Mouse (Mus musculus): ENCODE measurements around the gene Csrp2. TPM values are rescaled to one million over a fixed set of nuclear protein-coding genes. Genes with fewer than 3 reads are reported as not detected.

Csrp2 gene
- polyA plus RNA-seq (2014; fragmentation: Nextera tagmentation; extraction: Ambion mirVana), result 192 and 199 TPM in 2 replicates

GRCm38 (mm10) chr10:110919531-110920343 lies at the start of gene Csrp2:
Gene Csrp2, plus strand, starts transcription at chr10:110919789.
- peak within 1 kb of the TSS; percentile 97 for H3K27ac ChIP-seq (ENCODE audit: low read length)
- H3K9ac ChIP-seq (replicated peaks; ENCODE audit: low read depth, low read length), result peak within 1 kb of the TSS; percentile 72
- WGBS, result under 1% methylated on average over 61 of the region's 67 CpGs
- peak; percentile 90 for ATAC-seq (ENCODE audit: insufficient number of reproducible peaks, insufficient read depth, low FRiP score, low read depth)
- H3K36me3 ChIP-seq (ENCODE audit: control insufficient read depth, insufficient read depth, low read length), result no peaks in the 10 kb centered on the region
- no peaks in the 10 kb centered on the region for H3K9me3 ChIP-seq (ENCODE audit: control insufficient read depth, low read depth, low read length)
- peak within 1 kb of the TSS; percentile 68 for H3K4me3 ChIP-seq (ENCODE audit: low read depth, low read length)
- peak within 1 kb of the TSS; percentile 76 for H3K4me2 ChIP-seq (replicated peaks; ENCODE audit: low read depth, low read length)
- no peaks in the 10 kb centered on the region for H3K27me3 ChIP-seq (ENCODE audit: control insufficient read depth, insufficient read depth, low read length)
- peaks cover 5% of the 10 kb centered on the region; the same call in 1 of the 2 replicates for H3K4me1 ChIP-seq (ENCODE audit: control insufficient read depth, insufficient read depth, low read length)

DNA sequence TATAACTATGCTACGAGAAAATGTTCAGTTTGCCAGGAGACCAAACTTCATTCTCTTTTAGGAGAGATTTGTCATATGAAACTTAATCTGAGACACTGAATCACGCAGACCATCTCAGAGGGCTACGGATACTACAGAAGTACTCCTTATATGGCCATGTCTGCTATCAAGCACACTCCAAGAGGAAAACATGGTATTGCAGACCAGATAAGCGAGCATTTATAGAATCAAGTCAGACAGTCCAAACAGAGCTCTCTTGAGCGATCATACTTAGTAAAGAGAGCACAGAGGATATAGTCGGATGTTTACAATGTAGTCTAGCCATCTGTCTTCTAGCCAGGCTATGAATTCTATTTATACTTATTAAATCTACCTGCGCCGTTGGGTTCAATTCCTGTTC lies 44.7 kb upstream of the Csrp2 start:
- H3K9me3 ChIP-seq (ENCODE audit: control insufficient read depth, low read depth, low read length), result no peaks in the 10 kb centered on the region
- no peaks in the 10 kb centered on the region for H3K27me3 ChIP-seq (ENCODE audit: control insufficient read depth, insufficient read depth, low read length)
- H3K4me1 ChIP-seq (ENCODE audit: control insufficient read depth, insufficient read depth, low read length), result peaks cover 16% of the 10 kb centered on the region
- H3K4me3 ChIP-seq (ENCODE audit: low read depth, low read length), result no peak overlapping the region
- no peak; the same call in 1 of the 2 replicates for ATAC-seq (ENCODE audit: insufficient number of reproducible peaks, insufficient read depth, low FRiP score, low read depth)
- no peak overlapping the region for H3K27ac ChIP-seq (ENCODE audit: low read length)
- H3K9ac ChIP-seq (replicated peaks; ENCODE audit: low read depth, low read length), result no peak overlapping the region
- WGBS, result 54% methylated on average over 8 of the region's 8 CpGs
- H3K36me3 ChIP-seq (ENCODE audit: control insufficient read depth, insufficient read depth, low read length), result no peaks in the 10 kb centered on the region
- H3K4me2 ChIP-seq (replicated peaks; ENCODE audit: low read depth, low read length), result no peak overlapping the region

- ATAC-seq (ENCODE audit: insufficient number of reproducible peaks, insufficient read depth, low FRiP score, low read depth), result no peak
- H3K4me1 ChIP-seq (ENCODE audit: control insufficient read depth, insufficient read depth, low read length), result peaks cover 16% of the 10 kb centered on the region
- H3K4me3 ChIP-seq (ENCODE audit: low read depth, low read length), result no peak overlapping the region
- no peak overlapping the region for H3K4me2 ChIP-seq (replicated peaks; ENCODE audit: low read depth, low read length)
- H3K27ac ChIP-seq (ENCODE audit: low read length), result no peak overlapping the region
- no peak overlapping the region for H3K9ac ChIP-seq (replicated peaks; ENCODE audit: low read depth, low read length)
- WGBS, result 91% methylated on average over 3 of the region's 3 CpGs
- H3K27me3 ChIP-seq (ENCODE audit: control insufficient read depth, insufficient read depth, low read length), result no peaks in the 10 kb centered on the region
- H3K9me3 ChIP-seq (ENCODE audit: control insufficient read depth, low read depth, low read length), result no peaks in the 10 kb centered on the region
- no peaks in the 10 kb centered on the region for H3K36me3 ChIP-seq (ENCODE audit: control insufficient read depth, insufficient read depth, low read length)
These were observed 42.6 kb upstream of the Csrp2 start for GRCm38 (mm10) chr10:110876956-110877355.

GRCm38 (mm10) chr10:110877851-110878250 lies 41.7 kb upstream of the Csrp2 start:
- H3K9ac ChIP-seq (replicated peaks; ENCODE audit: low read depth, low read length), result no peak overlapping the region
- H3K4me1 ChIP-seq (ENCODE audit: control insufficient read depth, insufficient read depth, low read length), result peaks cover 16% of the 10 kb centered on the region
- no peaks in the 10 kb centered on the region for H3K27me3 ChIP-seq (ENCODE audit: control insufficient read depth, insufficient read depth, low read length)
- 64% methylated on average over 8 of the region's 8 CpGs for WGBS
- ATAC-seq (ENCODE audit: insufficient number of reproducible peaks, insufficient read depth, low FRiP score, low read depth), result no peak
- H3K4me2 ChIP-seq (replicated peaks; ENCODE audit: low read depth, low read length), result no peak overlapping the region
- H3K4me3 ChIP-seq (ENCODE audit: low read depth, low read length), result no peak overlapping the region
- H3K36me3 ChIP-seq (ENCODE audit: control insufficient read depth, insufficient read depth, low read length), result no peaks in the 10 kb centered on the region
- H3K27ac ChIP-seq (ENCODE audit: low read length), result no peak overlapping the region
- H3K9me3 ChIP-seq (ENCODE audit: control insufficient read depth, low read depth, low read length), result no peaks in the 10 kb centered on the region

GRCm38 (mm10) chr10:110878641-110879040 lies 40.9 kb upstream of the Csrp2 start:
- ATAC-seq (ENCODE audit: insufficient number of reproducible peaks, insufficient read depth, low FRiP score, low read depth), result no peak
- Histone ChIP-seq H3K27me3 (ENCODE audit: control insufficient read depth, insufficient read depth, low read length) (no peaks in the 10 kb centered on the region), H3K9ac (replicated peaks; ENCODE audit: low read depth, low read length) (no peak overlapping the region), H3K4me1 (ENCODE audit: control insufficient read depth, insufficient read depth, low read length) (peaks cover 16% of the 10 kb centered on the region), H3K4me3 (ENCODE audit: low read depth, low read length) (no peak overlapping the region), H3K4me2 (replicated peaks; ENCODE audit: low read depth, low read length) (no peak overlapping the region), H3K9me3 (ENCODE audit: control insufficient read depth, low read depth, low read length) (no peaks in the 10 kb centered on the region), H3K27ac (ENCODE audit: low read length) (no peak overlapping the region), H3K36me3 (ENCODE audit: control insufficient read depth, insufficient read depth, low read length) (no peaks in the 10 kb centered on the region)
- 31% methylated on average over 5 of the region's 5 CpGs for WGBS

- Histone ChIP-seq H3K4me3 (ENCODE audit: low read depth, low read length) (no peak overlapping the region), H3K4me1 (ENCODE audit: control insufficient read depth, insufficient read depth, low read length) (peaks cover 16% of the 10 kb centered on the region), H3K27ac (ENCODE audit: low read length) (no peak overlapping the region), H3K27me3 (ENCODE audit: control insufficient read depth, insufficient read depth, low read length) (no peaks in the 10 kb centered on the region), H3K4me2 (replicated peaks; ENCODE audit: low read depth, low read length) (no peak overlapping the region), H3K9me3 (ENCODE audit: control insufficient read depth, low read depth, low read length) (no peaks in the 10 kb centered on the region), H3K36me3 (ENCODE audit: control insufficient read depth, insufficient read depth, low read length) (no peaks in the 10 kb centered on the region), H3K9ac (replicated peaks; ENCODE audit: low read depth, low read length) (no peak overlapping the region)
- 18% methylated on average over 7 of the region's 7 CpGs for WGBS
- ATAC-seq (ENCODE audit: insufficient number of reproducible peaks, insufficient read depth, low FRiP score, low read depth), result peak; percentile 53; the same call in 1 of the 2 replicates
These were observed 40.0 kb upstream of the Csrp2 start for GRCm38 (mm10) chr10:110879426-110880066.

DNA sequence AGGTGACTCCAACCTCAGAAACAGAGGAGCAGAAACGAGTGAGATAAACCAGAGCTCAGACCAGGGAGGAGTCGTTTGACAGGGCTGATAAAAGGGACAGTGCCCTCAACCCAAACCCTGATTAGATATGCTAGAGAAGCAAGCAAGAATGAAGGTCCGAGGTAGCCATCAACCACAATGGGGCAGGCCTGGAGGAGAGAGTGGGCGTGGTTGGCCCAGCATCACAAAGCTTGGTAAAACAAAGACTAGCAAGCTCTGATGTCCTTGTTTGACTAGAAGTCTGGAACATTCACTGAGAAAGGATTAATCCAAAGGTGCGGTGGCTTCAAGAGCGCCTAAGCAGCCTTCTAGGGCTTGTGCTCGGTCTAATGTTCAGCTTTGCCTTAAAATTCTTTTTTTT lies 38.2 kb upstream of the Csrp2 start:
- H3K4me2 ChIP-seq (replicated peaks; ENCODE audit: low read depth, low read length), result no peak overlapping the region
- no peaks in the 10 kb centered on the region for H3K36me3 ChIP-seq (ENCODE audit: control insufficient read depth, insufficient read depth, low read length)
- no peaks in the 10 kb centered on the region for H3K27me3 ChIP-seq (ENCODE audit: control insufficient read depth, insufficient read depth, low read length)
- ATAC-seq (ENCODE audit: insufficient number of reproducible peaks, insufficient read depth, low FRiP score, low read depth), result no peak
- H3K9me3 ChIP-seq (ENCODE audit: control insufficient read depth, low read depth, low read length), result no peaks in the 10 kb centered on the region
- peaks cover 16% of the 10 kb centered on the region for H3K4me1 ChIP-seq (ENCODE audit: control insufficient read depth, insufficient read depth, low read length)
- no peak overlapping the region for H3K27ac ChIP-seq (ENCODE audit: low read length)
- no peak overlapping the region for H3K4me3 ChIP-seq (ENCODE audit: low read depth, low read length)
- WGBS, result 57% methylated on average over 7 of the region's 7 CpGs
- H3K9ac ChIP-seq (replicated peaks; ENCODE audit: low read depth, low read length), result no peak overlapping the region

- Histone ChIP-seq H3K27me3 (ENCODE audit: control insufficient read depth, insufficient read depth, low read length) (no peaks in the 10 kb centered on the region), H3K36me3 (ENCODE audit: control insufficient read depth, insufficient read depth, low read length) (no peaks in the 10 kb centered on the region), H3K4me2 (replicated peaks; ENCODE audit: low read depth, low read length) (no peak overlapping the region), H3K9ac (replicated peaks; ENCODE audit: low read depth, low read length) (no peak overlapping the region), H3K4me3 (ENCODE audit: low read depth, low read length) (no peak overlapping the region), H3K9me3 (ENCODE audit: control insufficient read depth, low read depth, low read length) (no peaks in the 10 kb centered on the region), H3K27ac (ENCODE audit: low read length) (no peak overlapping the region), H3K4me1 (ENCODE audit: control insufficient read depth, insufficient read depth, low read length) (peaks cover 16% of the 10 kb centered on the region)
- ATAC-seq (ENCODE audit: insufficient number of reproducible peaks, insufficient read depth, low FRiP score, low read depth), result no peak
These were observed 36.9 kb upstream of the Csrp2 start for GRCm38 (mm10) chr10:110882701-110883100.
